Mouse (Mus musculus): Measurements from ENCODE around the gene Amigo2.

Gene Amigo2

DNA sequence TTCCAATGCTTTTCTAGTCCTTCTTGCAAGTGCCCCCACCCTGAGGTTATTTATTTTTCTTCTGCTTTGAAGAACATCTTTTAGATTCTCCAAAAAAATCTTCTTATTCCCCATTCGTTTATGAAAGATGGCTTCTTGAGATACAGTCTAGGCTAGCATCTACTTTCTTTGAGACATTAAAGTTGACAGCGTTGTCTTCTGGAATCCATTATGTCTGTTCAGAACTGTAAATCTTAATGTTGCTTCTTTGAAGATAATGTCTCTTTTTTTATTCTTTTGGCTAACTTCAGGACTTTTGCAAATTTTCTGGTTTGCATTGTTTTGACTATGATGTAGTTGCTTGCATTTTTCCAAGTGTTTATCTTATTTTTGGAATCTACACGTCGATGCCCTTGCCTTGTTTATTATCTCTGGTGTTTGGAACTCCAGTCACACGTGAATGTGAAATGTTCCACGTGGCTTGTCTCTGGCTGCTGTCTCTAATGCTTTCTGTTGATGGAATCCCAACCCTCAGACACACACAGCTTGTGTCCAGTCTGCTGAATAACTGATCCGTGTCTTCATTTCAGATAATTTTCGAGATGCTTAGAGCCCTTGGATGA, 20.1 kb upstream of the Amigo2 start:
- DNase-seq (ENCODE audit: low read depth), result no peak

DNA sequence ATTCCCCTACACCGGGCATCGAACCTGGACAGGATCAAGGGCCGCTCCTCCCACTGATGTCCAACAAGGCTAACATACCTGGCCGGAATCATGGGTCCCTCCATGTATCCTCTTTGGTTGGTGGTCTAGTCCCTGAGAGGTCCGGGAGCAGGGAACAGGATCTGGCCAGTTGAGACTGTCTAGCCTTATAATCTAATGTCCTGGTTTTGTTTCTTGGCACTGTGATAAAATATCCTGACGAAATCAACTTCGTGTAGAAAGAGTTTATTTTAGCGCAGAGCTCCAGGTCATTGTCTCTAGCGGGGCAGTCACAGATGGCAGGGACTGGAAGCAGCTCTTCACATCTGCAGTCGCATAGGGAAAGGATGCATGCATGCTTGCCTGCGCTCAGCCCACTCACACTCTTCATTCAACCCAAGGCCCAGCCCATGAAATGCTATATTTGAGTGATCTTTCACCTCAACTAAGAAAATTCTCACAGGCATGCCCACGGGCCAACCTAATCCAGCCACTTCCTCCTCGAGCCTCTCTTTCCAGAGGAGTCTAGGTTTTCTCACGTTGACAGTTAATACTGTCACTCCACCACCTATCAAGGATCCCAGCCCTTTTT, 19.3 kb upstream of the Amigo2 start:
- DNase-seq (ENCODE audit: low read depth), result no peak

DNA sequence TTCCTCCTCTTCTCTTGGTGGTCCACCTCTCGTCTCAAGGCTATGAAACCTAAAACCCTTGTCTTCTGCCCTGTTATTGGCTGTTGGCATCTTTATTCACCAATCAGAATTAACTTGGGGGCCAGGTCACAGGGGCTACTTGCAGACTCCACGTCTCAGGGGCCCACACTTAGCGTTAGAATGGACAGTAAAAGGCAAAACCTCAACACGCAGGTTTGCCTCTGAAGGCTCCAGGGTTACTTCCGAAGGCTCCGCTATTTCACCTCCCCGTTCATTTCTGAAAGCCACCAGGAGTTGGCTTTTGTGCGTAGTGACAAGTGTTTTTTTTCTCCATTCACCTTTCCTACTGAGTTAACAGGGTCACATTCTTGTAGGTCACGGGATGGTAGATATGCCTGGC, 15.2 kb upstream of the Amigo2 start:
- no peak for DNase-seq (ENCODE audit: low read depth)

DNA sequence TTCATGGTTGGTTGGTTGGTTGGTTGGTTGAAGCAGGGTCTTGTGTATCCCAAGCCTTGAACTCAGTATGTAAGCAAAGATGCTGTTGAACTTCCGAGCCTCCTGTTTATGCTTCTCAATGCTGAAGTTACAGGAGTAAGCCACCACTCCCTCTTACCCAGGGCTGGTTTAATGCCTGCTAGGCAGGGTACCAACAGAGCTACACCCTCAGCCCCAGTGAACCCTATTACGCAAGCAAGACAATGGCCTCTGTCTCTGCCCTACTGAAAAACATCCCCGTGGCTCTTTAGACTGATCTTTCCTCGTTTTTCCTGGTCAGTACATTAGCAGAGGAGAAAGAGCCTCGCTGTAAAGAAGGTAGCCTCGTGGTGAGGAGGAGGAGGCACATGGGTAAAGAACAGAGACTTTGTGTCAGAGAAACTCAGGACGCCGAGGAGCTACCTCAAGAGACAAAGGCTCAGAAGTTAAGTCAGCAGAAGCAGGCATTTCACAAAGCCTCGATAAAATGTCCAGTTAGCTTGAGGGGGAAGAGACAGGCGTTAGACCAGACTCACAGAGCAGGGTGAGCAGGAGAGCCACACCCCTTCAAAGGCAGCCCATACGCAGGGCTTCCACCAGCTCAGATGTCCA, 13.0 kb upstream of the Amigo2 start:
- no peak for DNase-seq (ENCODE audit: low read depth)

DNA sequence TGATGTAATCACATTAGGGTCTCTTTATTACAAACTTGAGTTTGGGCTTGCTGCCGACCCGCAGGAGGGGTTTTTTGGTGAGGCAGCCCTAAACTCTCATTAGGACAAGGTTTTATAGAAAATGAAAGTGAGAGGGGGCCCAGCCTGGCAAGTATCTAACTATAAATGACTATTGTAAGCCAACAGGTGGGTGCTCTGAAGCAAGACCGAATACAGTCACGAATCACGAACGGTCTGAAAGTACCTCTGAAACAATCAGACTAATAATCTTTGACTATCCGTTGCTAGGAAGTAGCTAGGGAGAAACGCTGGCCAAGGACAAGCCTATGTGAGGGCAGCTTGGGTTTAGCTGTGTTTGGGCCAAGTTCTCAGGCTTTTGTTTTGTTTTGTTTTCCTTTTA, 12.2 kb upstream of the Amigo2 start:
- DNase-seq (ENCODE audit: low read depth), result no peak

DNA sequence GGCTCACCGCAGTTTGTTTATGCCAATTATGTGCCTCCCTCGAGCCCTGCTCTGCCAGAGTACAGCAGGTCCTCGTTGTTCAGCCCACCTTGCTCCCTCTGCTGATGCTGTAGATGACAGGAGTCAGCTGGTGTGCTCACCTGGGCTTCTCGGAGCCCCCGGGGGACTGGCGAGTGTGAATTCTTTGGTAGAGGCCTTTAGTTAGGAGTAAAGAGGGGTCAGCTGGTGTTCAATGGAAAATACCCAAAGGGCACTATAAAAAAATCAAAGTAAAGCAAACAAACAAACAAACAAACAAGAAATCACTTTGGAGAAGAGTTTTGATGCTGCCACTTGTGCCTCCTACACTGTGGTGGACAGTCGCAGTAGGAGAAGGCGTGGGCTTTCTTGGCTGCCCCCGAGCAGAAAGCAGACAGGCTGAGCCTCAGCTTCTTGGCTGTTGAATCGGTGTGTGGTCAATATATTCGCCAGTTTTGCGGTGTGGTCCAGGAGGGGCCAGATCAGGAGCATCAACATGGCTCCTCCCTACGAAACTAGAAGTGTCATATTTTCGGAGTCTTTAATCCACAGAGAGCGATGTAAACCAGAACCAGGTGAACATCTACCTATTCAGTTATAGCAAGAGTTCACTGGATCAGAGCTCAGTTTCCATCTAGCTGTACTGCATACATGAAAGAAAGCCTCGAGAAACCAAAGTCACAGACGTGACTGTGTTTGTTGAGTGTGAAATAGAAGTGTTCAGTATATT, 11.6 kb upstream of the Amigo2 start:
- no peak for DNase-seq (ENCODE audit: low read depth)

DNA sequence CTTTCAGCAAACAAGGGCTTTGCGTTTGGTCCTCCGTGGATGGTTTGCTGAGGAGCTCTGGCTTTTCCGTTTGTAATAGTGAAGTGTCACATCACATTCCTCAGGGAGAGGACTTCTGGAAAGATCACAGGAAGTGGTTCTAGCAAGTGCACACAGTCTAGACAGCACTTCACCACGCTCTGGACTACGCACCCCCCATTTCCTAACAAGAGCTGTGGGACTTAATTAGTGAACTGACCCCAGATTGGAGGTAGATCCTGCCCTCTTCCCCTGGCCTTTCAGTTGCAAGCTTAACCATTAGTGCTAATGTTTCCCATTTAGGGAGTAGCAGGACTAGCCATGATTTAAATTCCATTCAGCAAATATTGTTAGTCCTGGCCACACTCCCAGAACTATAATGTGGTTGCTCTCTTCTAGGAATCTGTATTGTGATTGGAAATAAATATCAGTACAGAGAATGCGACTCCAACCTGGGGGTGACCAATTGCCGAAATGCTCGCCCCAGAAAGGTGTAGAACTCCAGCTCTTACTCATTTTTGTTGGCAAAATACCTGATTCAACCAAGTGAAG, 10.2 kb upstream of the Amigo2 start:
- no peak for DNase-seq (ENCODE audit: low read depth)

DNA sequence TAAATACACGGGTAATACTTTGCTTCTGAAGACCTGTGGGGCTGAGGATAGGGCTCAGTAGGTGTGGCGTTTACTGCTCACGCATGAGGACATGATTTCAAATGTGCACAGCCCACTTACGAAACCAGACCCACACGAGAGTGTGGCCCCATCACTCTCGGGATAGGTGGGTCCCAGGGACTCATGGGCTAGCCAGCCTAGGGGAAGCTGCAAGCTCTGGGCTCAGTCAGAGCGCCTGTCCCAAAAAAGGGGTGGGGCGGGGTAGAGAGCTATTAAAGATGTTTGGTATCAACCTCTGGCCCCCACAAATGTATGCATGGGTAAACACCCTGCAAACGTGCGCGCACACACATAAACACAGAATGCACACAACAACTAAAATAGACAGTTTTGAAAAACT, 9.3 kb upstream of the Amigo2 start:
- DNase-seq (ENCODE audit: low read depth), result no peak

DNA sequence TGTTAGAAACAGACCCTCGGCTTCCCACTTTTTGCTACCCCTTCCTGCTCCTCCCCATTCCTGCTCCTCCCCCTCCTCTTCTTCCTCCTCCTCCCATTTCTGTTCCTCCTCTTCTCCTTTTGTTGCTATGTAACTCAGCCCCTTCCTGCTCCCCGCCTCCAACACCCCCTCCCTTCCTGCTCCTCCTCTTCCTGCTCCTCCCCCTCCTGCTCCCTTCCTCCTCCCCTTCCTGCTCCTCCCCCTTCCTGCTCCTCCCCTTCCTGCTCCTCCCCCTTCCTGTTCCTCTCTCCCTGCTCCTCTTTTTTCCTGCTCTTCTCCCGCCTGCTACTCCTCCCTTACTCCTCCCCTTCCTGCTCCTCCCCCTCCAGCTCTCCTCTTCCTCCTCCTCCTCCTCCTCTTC, 8.7 kb upstream of the Amigo2 start:
- peak; percentile 99 for DNase-seq (ENCODE audit: low read depth)

DNA sequence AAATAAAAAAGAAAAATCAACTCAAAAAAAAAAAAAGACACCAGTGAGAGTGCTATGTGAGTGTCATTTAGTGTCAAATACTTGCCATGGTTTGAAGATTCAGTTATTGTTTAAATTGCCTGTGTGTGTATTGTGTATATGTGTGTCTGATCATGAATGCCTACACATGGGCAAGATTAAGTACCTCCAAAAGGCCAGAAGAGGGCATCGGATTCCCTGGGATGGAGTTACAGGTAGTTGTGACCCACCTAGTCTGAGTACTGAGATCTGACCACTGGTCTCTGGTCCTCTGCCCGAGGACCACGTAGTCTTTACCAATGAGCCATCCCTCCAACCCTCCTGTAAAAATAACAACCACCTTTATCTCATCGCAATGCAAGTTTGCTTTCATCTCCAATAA, 7.3 kb upstream of the Amigo2 start:
- DNase-seq (ENCODE audit: low read depth), result peak; percentile 60

DNA sequence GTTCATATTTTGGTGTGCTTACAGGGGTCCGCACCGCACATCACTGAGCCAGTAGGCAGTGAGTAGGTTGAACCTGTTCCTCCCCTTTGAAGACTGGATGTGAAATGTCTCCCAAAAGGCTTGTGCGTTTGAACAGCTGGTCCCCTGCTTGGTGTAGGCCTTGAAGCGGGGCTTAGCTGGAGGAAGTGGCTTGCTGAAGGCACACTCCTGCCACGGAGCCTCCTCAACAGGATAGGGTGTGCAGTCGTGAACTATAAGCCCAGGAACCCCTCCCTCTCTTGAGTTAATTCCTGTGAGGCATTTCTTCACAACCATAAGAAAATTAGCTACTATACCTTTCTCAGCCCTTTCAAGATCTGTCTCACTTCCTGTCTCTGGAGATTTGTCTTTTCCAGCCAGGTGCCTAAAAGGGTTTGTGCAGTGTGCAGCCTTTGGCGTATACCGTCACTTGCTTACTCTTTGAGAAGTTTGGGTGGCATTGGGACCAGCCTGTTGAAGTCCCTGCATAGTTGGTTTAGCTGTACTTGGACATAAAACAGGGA, 5.5 kb upstream of the Amigo2 start:
- DNase-seq (ENCODE audit: low read depth), result peak; percentile 67

DNA sequence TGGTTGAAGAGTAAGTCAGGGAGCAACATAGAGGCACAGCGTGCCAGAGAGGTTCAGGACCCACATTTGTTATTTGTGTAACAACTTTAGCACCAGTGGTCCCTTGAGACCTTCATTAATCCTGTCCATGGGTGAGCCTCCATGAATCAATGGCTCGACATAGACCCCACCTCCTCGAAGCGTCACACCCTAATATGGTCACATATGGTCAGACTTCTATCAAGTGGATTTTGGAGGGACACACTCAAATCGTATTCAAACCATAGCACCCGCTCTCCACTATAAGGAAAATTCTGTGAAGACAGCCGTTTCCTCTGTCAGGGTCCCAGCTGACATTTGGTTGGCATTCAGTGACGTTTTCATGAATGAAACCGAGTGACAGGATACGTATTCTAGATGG, 2.2 kb upstream of the Amigo2 start:
- no peak for DNase-seq (ENCODE audit: low read depth)

DNA sequence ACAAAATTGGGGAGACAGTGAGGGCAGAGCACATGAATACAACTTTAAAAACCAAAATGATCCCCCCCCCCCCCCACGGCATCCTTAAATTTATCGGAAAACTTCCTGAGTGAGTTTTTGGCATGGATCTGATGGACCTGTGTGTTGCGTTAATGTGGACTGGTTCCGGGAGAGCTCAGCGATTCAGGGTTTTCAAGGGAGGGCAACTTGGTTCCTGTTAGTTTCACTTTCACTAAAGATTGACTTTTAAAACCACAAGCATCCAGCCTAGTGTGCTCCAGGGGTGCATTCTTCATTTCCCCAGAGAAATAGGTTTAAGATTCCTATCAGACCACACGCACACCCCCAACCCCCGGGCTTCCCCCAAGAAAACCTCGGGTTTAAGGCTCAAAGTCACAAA, 1.2 kb upstream of the Amigo2 start:
- peak; percentile 84 for DNase-seq (ENCODE audit: low read depth)

DNA sequence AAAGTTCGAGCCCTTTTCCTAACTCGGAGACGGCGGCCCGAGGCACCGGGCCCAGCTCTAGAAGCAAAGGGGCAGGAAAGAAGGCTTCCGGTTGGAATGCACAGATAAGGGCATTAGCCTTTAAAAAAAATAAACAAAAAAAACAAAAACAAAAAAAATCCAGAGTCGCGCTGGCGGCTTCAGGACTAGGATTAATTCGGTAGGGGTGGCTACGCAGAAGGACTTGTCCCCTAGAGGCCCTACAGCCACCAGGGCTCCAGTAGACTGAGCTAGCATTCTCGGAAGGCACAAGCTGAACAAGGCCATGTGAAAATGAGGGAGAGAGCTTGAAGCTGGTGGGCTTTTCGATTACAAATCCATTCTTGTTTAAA, 689 bp upstream of the Amigo2 start:
- peak; percentile 79 for DNase-seq (ENCODE audit: low read depth)

DNA sequence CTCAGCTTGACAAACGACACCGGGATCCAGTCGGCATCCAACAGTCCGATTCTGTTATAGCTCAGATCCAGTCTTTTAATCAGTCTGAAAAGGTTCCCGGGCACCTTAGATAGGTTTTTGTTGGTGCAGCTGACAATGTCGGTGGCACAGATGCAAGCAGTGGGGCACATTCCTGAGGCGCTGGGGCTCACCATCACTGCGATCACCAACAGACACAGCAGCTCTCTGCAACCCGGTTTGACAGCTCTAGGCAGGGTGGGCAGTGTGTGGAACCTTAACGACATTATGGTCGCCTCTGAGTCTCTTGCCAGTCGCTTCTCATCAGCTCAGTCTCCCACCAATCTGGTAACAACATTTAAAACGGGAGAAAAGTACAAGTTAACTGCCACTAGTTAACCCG, 831 bp downstream of the Amigo2 start:
- no peak for DNase-seq (ENCODE audit: low read depth)

DNA sequence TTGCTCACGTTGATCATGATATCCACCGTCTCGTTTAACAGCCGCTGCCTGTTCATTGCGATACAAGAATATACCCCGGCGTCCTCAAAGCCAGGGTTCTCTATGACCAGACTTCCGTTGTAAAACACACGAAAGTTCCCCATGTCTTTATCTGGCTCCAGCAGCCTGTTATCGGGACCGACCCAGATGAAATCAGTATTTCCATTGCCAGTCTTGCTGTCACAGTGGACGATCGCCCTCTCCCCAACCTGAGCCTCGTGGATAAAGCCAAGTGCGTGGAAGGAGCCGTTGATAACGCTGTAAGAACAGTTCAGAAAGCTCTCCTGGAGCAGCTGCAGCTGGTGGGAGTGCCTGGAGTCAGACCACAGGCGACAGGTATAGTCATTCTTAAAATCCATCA, 1.7 kb downstream of the Amigo2 start:
- DNase-seq (ENCODE audit: low read depth), result no peak

DNA sequence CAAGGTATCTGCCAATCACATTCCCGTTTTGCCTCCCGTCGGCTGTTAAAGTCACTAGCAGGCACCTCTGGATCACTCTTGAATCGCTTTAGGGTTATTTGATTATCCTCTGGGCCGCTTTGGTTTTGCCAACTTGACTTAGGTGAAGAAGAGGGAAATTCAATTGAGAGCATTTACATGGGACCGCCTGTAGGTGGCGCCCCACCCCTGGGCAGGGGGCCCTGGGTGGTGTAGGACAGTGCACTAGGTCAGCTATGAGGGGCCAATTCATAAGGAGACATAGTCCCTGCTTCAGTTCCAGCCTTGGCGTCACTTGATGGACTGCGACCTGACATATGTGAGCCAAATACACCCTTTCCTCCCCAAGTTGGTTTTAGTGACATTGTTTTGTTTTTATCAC, 10.1 kb downstream of the Amigo2 start:
- peak; percentile 65 for DNase-seq (ENCODE audit: low read depth)

DNA sequence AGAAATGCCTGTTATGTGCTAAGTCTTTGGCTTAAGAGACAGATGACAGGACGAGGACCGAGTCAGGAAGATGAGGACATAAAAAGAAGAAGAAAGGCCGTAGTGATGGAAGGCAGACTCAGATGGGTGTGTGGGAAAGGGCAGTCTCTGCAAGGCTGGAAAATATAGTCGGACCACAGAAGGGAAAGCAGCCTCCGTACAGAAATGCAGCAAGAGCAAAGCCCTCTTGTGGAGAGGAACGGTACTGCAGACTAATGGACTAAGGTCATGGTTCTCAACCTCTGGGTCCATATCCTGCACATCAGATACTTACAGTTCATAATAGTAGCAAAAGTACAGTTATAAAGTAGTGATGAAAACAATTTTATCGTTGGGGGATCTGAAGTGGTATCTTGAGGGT, 11.9 kb downstream of the Amigo2 start:
- DNase-seq (ENCODE audit: low read depth), result peak; percentile 70

DNA sequence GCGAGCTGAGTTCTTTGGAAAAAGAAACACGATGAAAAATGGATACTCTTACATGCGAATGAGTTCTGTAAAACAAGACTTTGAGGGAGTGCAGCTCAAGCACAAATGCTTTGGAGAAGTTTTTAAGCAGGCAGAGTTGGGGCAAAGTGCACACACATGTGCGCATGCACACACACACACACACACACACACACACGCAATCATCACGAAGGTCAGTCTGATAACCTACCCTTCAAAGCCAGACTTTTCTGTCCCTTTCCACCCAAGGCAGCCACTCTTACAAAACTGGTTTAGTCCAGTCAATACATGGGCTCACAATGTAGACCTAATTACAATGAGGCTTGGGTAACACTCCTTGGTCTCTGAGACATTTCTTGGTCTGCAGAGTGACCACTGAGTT, 13.0 kb downstream of the Amigo2 start:
- no peak for DNase-seq (ENCODE audit: low read depth)

DNA sequence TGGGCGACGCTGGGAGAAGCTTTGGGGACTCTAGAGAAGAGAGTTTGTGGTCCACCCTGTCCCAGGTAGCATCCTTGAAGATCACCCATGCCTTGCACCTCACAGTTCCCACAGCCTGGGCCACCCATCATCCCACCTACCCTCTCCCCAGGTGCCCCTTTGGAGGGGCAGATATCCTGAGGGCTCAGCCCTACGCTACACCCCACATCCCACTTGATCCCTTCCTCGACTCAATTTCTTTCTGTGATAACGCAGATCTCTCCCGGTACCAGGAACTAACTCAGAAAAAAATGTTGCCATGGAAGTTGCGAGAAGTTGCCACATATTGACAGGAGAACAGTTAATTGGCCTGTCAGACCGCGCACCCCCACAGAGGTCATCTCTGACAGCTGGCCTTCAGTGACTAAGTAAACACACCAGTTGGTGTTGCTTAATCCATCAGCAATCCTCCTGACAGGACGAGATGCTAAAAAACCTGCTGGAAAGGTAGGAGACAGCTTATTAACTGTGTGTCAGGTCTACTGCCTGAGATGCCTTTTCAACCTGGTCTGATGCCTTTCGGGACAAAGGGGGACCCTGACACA, 17.5 kb downstream of the Amigo2 start:
- no peak for DNase-seq (ENCODE audit: low read depth)

DNA sequence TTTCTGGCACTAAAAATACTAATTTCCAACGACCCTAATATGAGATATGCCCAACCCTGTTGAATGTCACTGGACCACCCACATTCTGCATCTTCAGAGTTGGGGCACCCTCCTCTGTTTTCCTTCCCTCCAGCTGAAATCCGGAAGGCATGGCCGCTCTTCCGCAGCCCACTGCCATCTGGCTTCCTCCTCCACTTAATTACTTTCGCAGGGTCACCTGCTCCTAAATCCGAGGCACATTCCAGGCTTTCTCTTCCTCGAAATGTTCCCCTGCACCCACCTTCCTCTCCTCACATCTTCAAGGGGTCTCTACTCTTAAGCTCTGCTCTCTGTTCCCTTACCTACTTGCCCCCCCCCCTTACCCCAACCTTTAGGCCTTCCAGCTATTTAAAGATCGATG, 23.1 kb downstream of the Amigo2 start:
- no peak for DNase-seq (ENCODE audit: low read depth)

DNA sequence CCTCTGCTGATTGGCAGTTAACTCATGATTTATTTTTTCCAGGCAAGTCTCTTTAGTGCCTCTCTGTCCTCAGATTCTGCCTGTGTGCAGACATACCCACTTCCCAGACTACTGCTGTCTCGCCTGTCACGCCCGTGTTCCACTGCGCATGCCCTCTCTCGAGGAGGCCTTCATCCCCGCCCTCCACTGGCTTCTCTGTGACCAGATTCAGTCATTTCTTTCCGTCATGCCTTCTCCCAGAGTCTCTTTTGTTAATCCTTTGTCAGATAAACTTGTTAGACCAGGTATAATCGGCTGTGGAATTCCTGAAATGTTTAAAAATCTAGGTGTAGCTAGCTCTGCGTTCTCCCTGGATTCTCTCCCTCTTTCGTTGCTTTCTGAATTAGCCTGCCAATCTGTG, 23.7 kb downstream of the Amigo2 start:
- DNase-seq (ENCODE audit: low read depth), result no peak
